Mouse (Mus musculus): ENCODE measurements around the gene Pibf1. TPM values are rescaled to one million over a fixed set of nuclear protein-coding genes. Genes with fewer than 3 reads are reported as not detected.

Gene Pibf1
- polyA plus RNA-seq, 1 experiment, result 17.0 TPM

DNA sequence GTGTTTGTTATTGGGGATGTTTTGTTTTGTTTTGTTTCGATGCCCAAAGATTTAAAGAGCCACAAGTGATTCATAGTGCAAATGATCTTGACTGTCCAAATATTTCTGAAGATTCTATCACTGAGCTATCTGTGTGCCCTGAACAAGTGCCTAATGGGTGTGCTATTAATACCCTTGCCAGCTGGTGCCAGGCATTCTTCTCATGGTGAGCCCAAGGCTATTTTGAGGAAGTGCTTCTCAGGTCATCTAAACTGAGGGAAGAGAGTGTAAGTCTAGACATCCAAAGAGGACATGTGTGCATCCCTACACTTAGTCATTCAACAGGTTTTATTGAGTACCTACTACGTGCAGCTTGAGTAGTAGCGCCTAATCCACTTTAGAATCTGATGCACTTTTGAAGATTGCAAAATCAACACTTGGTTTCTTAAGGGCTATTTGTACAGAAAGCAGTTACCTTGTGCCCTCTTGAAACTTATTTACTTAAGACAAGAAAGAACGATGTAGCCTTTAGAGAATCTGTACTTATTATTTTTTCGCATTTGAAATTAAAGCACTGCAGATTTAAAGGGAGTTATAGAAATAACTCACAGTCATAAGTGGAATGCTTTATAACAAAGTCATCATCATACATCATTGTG is 91.0 kb downstream of the Pibf1 start:
- no peak overlapping the region for H3K4me3 ChIP-seq (ENCODE audit: insufficient read depth, low read length)
- TF ChIP-seq CTCF (IDR thresholded peaks at IDR 0.05; ENCODE audit: borderline replicate concordance, insufficient read depth, low read length) (no peak), POLR2A (IDR thresholded peaks at IDR 0.05; ENCODE audit: low read depth, low read length) (no peak)
- H3K27ac ChIP-seq (ENCODE audit: insufficient read depth, low read length), result no peak overlapping the region
- H3K4me1 ChIP-seq (ENCODE audit: control insufficient read depth, insufficient read depth, low read length), result no peaks in the 10 kb centered on the region

- H3K4me1 ChIP-seq (ENCODE audit: control insufficient read depth, insufficient read depth, low read length), result no peaks in the 10 kb centered on the region
- no peak overlapping the region for H3K4me3 ChIP-seq (ENCODE audit: insufficient read depth, low read length)
- H3K27ac ChIP-seq (ENCODE audit: insufficient read depth, low read length), result peak overlapping the region; percentile 18; the same call in 1 of the 2 replicates
- TF ChIP-seq CTCF (IDR thresholded peaks at IDR 0.05; ENCODE audit: borderline replicate concordance, insufficient read depth, low read length), result no peak
- TF ChIP-seq POLR2A (IDR thresholded peaks at IDR 0.05; ENCODE audit: low read depth, low read length), result no peak
These were observed 106.6 kb downstream of the Pibf1 start for GRCm38 (mm10) chr14:99205865-99206264.

DNA sequence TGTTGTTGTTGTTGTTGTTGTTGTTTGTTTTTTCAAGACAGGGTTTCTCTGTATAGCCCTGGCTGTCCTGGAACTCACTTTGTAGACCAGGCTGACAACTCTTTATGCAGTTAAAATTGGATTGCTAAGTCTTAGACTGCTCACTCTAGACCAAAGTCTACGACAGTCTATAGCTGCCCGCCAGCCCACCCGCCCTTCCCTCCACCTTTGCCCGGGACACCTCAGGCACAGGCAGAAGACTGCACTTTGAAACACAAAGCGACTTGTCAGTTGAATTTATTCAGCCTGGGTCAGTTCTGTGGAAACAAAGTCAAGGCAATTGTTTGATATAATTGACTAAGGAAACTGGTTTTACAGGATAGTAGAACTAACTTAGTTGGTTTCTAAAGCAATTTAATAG is 107.4 kb downstream of the Pibf1 start:
- Histone ChIP-seq H3K27ac (ENCODE audit: insufficient read depth, low read length) (no peak overlapping the region), H3K4me1 (ENCODE audit: control insufficient read depth, insufficient read depth, low read length) (no peaks in the 10 kb centered on the region), H3K4me3 (ENCODE audit: insufficient read depth, low read length) (no peak overlapping the region)
- no peak for TF ChIP-seq CTCF (IDR thresholded peaks at IDR 0.05; ENCODE audit: borderline replicate concordance, insufficient read depth, low read length)
- no peak for TF ChIP-seq POLR2A (IDR thresholded peaks at IDR 0.05; ENCODE audit: low read depth, low read length)

GRCm38 (mm10) chr14:99210431-99210830 is 111.2 kb downstream of the Pibf1 start:
- TF ChIP-seq POLR2A (IDR thresholded peaks at IDR 0.05; ENCODE audit: low read depth, low read length), result no peak
- no peak for TF ChIP-seq CTCF (IDR thresholded peaks at IDR 0.05; ENCODE audit: borderline replicate concordance, insufficient read depth, low read length)
- no peak overlapping the region for H3K27ac ChIP-seq (ENCODE audit: insufficient read depth, low read length)
- H3K4me3 ChIP-seq (ENCODE audit: insufficient read depth, low read length), result no peak overlapping the region
- H3K4me1 ChIP-seq (ENCODE audit: control insufficient read depth, insufficient read depth, low read length), result no peaks in the 10 kb centered on the region

GRCm38 (mm10) chr14:99218396-99219012 is 119.3 kb downstream of the Pibf1 start:
- H3K4me1 ChIP-seq (ENCODE audit: control insufficient read depth, insufficient read depth, low read length), result no peaks in the 10 kb centered on the region
- H3K27ac ChIP-seq (ENCODE audit: insufficient read depth, low read length), result no peak overlapping the region
- TF ChIP-seq CTCF (IDR thresholded peaks at IDR 0.05; ENCODE audit: borderline replicate concordance, insufficient read depth, low read length) (no peak), POLR2A (IDR thresholded peaks at IDR 0.05; ENCODE audit: low read depth, low read length) (no peak)
- H3K4me3 ChIP-seq (ENCODE audit: insufficient read depth, low read length), result no peak overlapping the region

DNA sequence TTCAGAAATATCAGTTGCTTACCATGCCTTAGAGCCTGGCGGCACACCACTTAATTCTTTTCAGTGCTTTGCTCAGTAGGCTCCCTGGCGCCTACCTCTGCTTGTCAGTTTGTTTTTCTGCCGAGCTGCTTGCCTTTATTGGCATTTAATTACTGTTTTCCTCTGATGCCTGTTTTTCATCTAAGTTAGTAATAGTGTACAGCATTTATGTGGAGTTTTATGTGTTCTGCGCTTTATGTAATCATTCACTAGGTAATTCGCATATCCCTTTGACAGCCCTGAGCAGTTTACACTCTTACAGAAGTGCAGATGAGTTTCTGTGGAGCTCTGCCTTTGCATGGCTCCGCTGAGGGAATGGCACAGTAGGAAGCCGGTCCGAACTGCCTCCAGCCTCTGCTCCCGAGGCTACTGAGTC is 120.5 kb downstream of the Pibf1 start:
- no peak overlapping the region for H3K27ac ChIP-seq (ENCODE audit: insufficient read depth, low read length)
- H3K4me3 ChIP-seq (ENCODE audit: insufficient read depth, low read length), result no peak overlapping the region
- H3K4me1 ChIP-seq (ENCODE audit: control insufficient read depth, insufficient read depth, low read length), result no peaks in the 10 kb centered on the region
- no peak for TF ChIP-seq POLR2A (IDR thresholded peaks at IDR 0.05; ENCODE audit: low read depth, low read length)
- TF ChIP-seq CTCF (IDR thresholded peaks at IDR 0.05; ENCODE audit: borderline replicate concordance, insufficient read depth, low read length), result no peak

GRCm38 (mm10) chr14:99225929-99226328 is 126.7 kb downstream of the Pibf1 start:
- no peaks in the 10 kb centered on the region for H3K4me1 ChIP-seq (ENCODE audit: control insufficient read depth, insufficient read depth, low read length)
- H3K4me3 ChIP-seq (ENCODE audit: insufficient read depth, low read length), result no peak overlapping the region
- H3K27ac ChIP-seq (ENCODE audit: insufficient read depth, low read length), result no peak overlapping the region
- TF ChIP-seq POLR2A (IDR thresholded peaks at IDR 0.05; ENCODE audit: low read depth, low read length) (no peak), CTCF (IDR thresholded peaks at IDR 0.05; ENCODE audit: borderline replicate concordance, insufficient read depth, low read length) (no peak)

- H3K4me1 ChIP-seq (ENCODE audit: control insufficient read depth, insufficient read depth, low read length), result no peaks in the 10 kb centered on the region
- no peak for TF ChIP-seq POLR2A (IDR thresholded peaks at IDR 0.05; ENCODE audit: low read depth, low read length)
- no peak for TF ChIP-seq CTCF (IDR thresholded peaks at IDR 0.05; ENCODE audit: borderline replicate concordance, insufficient read depth, low read length)
- H3K27ac ChIP-seq (ENCODE audit: insufficient read depth, low read length), result no peak overlapping the region
- no peak overlapping the region for H3K4me3 ChIP-seq (ENCODE audit: insufficient read depth, low read length)
These were observed 130.0 kb downstream of the Pibf1 start for GRCm38 (mm10) chr14:99229071-99229780.

DNA sequence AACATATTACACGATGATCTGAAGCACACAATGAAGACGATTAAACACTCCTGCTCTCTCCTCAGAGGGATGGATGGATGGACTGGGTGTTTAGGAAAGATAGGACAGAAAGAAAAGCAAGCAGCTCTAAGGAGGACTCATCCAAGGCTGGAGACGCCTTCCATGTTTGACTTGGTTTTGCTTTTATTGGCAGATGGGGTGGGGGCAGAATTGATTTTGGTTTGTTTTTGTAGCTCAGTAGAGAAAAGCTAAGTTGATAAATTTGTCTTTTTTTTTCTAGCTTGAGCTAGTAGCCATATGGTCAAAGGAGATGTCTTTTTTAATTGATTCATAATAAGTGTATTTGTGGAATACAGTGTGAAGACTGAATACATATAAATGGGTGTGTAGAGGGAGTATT is 133.8 kb downstream of the Pibf1 start:
- Histone ChIP-seq H3K4me1 (ENCODE audit: control insufficient read depth, insufficient read depth, low read length) (0 out of 2 replicates have a peak, but pooled peaks cover 3% of the 10 kb centered on the region), H3K27ac (ENCODE audit: insufficient read depth, low read length) (no peak overlapping the region), H3K4me3 (ENCODE audit: insufficient read depth, low read length) (no peak overlapping the region)
- TF ChIP-seq CTCF (IDR thresholded peaks at IDR 0.05; ENCODE audit: borderline replicate concordance, insufficient read depth, low read length), result no peak

- no peak overlapping the region for H3K4me3 ChIP-seq (ENCODE audit: insufficient read depth, low read length)
- H3K27ac ChIP-seq (ENCODE audit: insufficient read depth, low read length), result no peak overlapping the region
- 0 out of 2 replicates have a peak, but pooled peaks cover 3% of the 10 kb centered on the region for H3K4me1 ChIP-seq (ENCODE audit: control insufficient read depth, insufficient read depth, low read length)
- no peak for TF ChIP-seq CTCF (IDR thresholded peaks at IDR 0.05; ENCODE audit: borderline replicate concordance, insufficient read depth, low read length)
- no peak for TF ChIP-seq POLR2A (IDR thresholded peaks at IDR 0.05; ENCODE audit: low read depth, low read length)
These were observed 137.9 kb downstream of the Pibf1 start for GRCm38 (mm10) chr14:99237115-99237514.

Measured in embryonic fibroblast, embryonic 13.5 days (primary cell).